Mouse (Mus musculus) brain, embryonic 14.5 days (tissue): Measurements from ENCODE around the gene Fam43a.

ENCODE experiments used
- CTCF ChIP-seq: fragments of 200-500 bp; IDR thresholded peaks from 2 replicates; pipeline ENCODE4 v1.5.1; 2012; ENCODE audit warnings: inconsistent platforms, mild to moderate bottlenecking, moderate library complexity, borderline replicate concordance; ENCODE audit not compliant: insufficient read depth, insufficient read length; ENCODE audit errors: extremely low read depth
- POLR2A ChIP-seq: fragments of 200-500 bp; IDR thresholded peaks from 2 replicates; pipeline ENCODE4 v1.6.1; 2012; ENCODE audit warnings: mild to moderate bottlenecking, inconsistent platforms, borderline replicate concordance; ENCODE audit not compliant: poor library complexity, insufficient read depth, insufficient read length, severe bottlenecking; ENCODE audit errors: extremely low read depth

DNA sequence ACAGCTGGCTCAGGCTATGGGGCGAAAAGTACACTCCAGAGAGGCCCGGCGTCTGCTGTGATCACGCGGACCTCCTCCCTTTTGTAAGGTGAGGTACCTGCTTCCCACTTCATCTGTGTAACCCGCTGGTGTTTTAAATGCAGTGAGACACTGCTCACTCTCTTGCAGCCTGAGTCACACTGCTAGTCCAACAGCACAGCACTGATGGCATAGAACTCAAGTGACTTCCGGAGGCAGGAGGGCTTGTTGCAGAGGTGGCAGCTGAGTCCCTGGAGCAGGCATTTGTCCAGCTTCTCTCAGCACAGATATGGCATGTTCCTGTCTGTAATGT is 5.2 kb downstream of the Fam43a start:
- no peak for TF ChIP-seq CTCF
- no peak for TF ChIP-seq POLR2A
